Mouse (Mus musculus) layer of hippocampus, postnatal 14 days (tissue): ENCODE data around the gene Hbp1. TPM values are rescaled to one million over a fixed set of nuclear protein-coding genes. Genes with fewer than 3 reads are reported as not detected.

ENCODE experiments used
- total RNA-seq, 2 experiments: library from RNA; stranded (reverse); gene quantifications; 2 replicates each; pipeline ENCODE4 v1.2.3; 2021

The Hbp1 gene
- total RNA-seq, 2 experiments from 2014 or later = 24.9 to 29.7 TPM

Other genes with a start within 250 kb of the Hbp1 start
- gene Gpr22, start 236.6 kb downstream of the Hbp1 start, total RNA-seq = 10 to 100 TPM; 68.4 to 69.0 TPM
- 10 to 100 TPM; 43.9 to 46.2 TPM for gene Prkar2b, start 110.8 kb upstream of the Hbp1 start, total RNA-seq